ENCODE assay signal across 11 mouse cellular contexts in genomic region chr6:82775386-82775785, GRCm38 (mm10). TPM values are rescaled to one million over a fixed set of nuclear protein-coding genes. Genes with fewer than 3 reads are reported as not detected.
DNase-seq lines count a peak whose midpoint lies in the region; ATAC-seq and TF ChIP-seq lines count a peak whose summit lies in the region.
"Had no signal": no experiment of that assay in that cellular context is flagged by ENCODE, and none has a peak within 500 bp of the region (broad histone marks: within the 10 kb centered on the region; RNA-seq: fewer than 3 reads in every experiment).

No protein-coding gene starts in this region.

- peak overlapping the region; percentile 79; the same call in 1 of the 2 replicates for H3K9ac ChIP-seq in heart, embryonic 14.5 days (ENCODE audit: low read length)
- no peak overlapping the region for H3K9ac ChIP-seq in heart, embryonic 11.5 days (ENCODE audit: low read depth, low read length)

- DNase-seq in CD4-positive helper T cell, adult 2 months (ENCODE audit: low read depth, low spot score), result peak; percentile 73
- DNase-seq in embryo, embryonic 10 days (ENCODE audit: low spot score), result no peak
- DNase-seq in MN1 (ENCODE audit: low spot score), result no peak
- DNase-seq: cerebellum, adult 9-11 months; kidney, postnatal 14 days had no signal

- no peak overlapping the region for H3K4me2 ChIP-seq in heart, embryonic 14.5 days (ENCODE audit: low read length)
- no peak overlapping the region for H3K4me2 ChIP-seq in heart, embryonic 11.5 days
- H3K4me2 ChIP-seq in myocyte (ENCODE audit: low read depth), result no peak overlapping the region

- no peaks in the 10 kb centered on the region for H3K36me3 ChIP-seq in heart, embryonic 14.5 days (ENCODE audit: control insufficient read depth, insufficient read depth, low read length)
- H3K36me3 ChIP-seq in heart, embryonic 11.5 days (ENCODE audit: control insufficient read depth, insufficient read depth, low read length), result no peaks in the 10 kb centered on the region
- H3K36me3 ChIP-seq in E14TG2a.4 (ENCODE audit: insufficient read depth, low read length), result peaks cover 22% of the 10 kb centered on the region
- H3K36me3 ChIP-seq in myocyte (ENCODE audit: control insufficient read depth, insufficient read depth), result no peaks in the 10 kb centered on the region
- H3K36me3 ChIP-seq: lung, embryonic 15.5 days had no signal

- no peak for TF ChIP-seq CTCF in E14TG2a.4 (conservative IDR thresholded peaks at IDR 0.05; ENCODE audit: low read length)

- peaks cover 27% of the 10 kb centered on the region for H3K79me2 ChIP-seq in myocyte (ENCODE audit: control insufficient read depth, insufficient read depth)

- ATAC-seq in heart, embryonic 14.5 days (ENCODE audit: insufficient number of reproducible peaks, insufficient read depth, low FRiP score, low read depth), result no peak
- no peak for ATAC-seq in heart, embryonic 11.5 days (replicated peaks; ENCODE audit: insufficient number of reproducible peaks, low FRiP score, low TSS enrichment)
- ATAC-seq: intestine, postnatal 0 days had no signal

- no peak overlapping the region for H3K27ac ChIP-seq in heart, embryonic 14.5 days (replicated peaks in 1 of 2; ENCODE audit: control insufficient read depth in 1 of 2, insufficient read depth in 1 of 2, low read depth in 2 of 2, low read length in 2 of 2)
- no peak overlapping the region for H3K27ac ChIP-seq in heart, embryonic 11.5 days (ENCODE audit: low read depth, low read length)

- no peaks in the 10 kb centered on the region for H3K27me3 ChIP-seq in heart, embryonic 14.5 days (ENCODE audit: control insufficient read depth, insufficient read depth, low read length)
- H3K27me3 ChIP-seq in heart, embryonic 11.5 days (ENCODE audit: control insufficient read depth, insufficient read depth, low read length), result no peaks in the 10 kb centered on the region
- H3K27me3 ChIP-seq in E14TG2a.4 (ENCODE audit: insufficient read depth, low read length) (peaks cover 27% of the 10 kb centered on the region), myocyte (ENCODE audit: control insufficient read depth, insufficient read depth, insufficient read length) (no peaks in the 10 kb centered on the region)

- H3K4me1 ChIP-seq in heart, embryonic 14.5 days (ENCODE audit: control insufficient read depth in 2 of 2, insufficient read depth in 2 of 2, low read length in 2 of 2), result peaks cover 10 to 16% of the 10 kb centered on the region in 2 experiments
- H3K4me1 ChIP-seq in heart, embryonic 11.5 days (ENCODE audit: control insufficient read depth, insufficient read depth, low read length), result peaks cover 16% of the 10 kb centered on the region
- H3K4me1 ChIP-seq in E14TG2a.4 (replicated peaks; ENCODE audit: low read depth, low read length), result peaks cover 27% of the 10 kb centered on the region

- H3K9me3 ChIP-seq in heart, embryonic 14.5 days (ENCODE audit: control insufficient read depth, low read length), result no peaks in the 10 kb centered on the region
- no peaks in the 10 kb centered on the region for H3K9me3 ChIP-seq in heart, embryonic 11.5 days (replicated peaks; ENCODE audit: control insufficient read depth, low read length)
- no peaks in the 10 kb centered on the region for H3K9me3 ChIP-seq in E14TG2a.4 (ENCODE audit: low read length)
- H3K9me3 ChIP-seq: lung, embryonic 15.5 days had no signal

- TF ChIP-seq POLR2A in myocyte (IDR thresholded peaks at IDR 0.05; ENCODE audit: insufficient read length, low read depth), result no peak

- no peak overlapping the region for H3K4me3 ChIP-seq in heart, embryonic 14.5 days (ENCODE audit: control insufficient read depth in 1 of 2, insufficient read depth in 1 of 2, low read depth in 1 of 2, low read length in 2 of 2)
- H3K4me3 ChIP-seq in heart, embryonic 11.5 days (ENCODE audit: low read depth, low read length), result no peak overlapping the region
- H3K4me3 ChIP-seq in E14TG2a.4 (replicated peaks; ENCODE audit: low read length) (peak overlapping the region; percentile 99), myocyte (peak overlapping the region; percentile 99)

- WGBS in heart, embryonic 14.5 days, result 80% methylated on average over 6 of the region's 6 CpGs
- 78% methylated on average over 6 of the region's 6 CpGs for WGBS in heart, embryonic 11.5 days (ENCODE audit: insufficient replicate concordance)

- H3ac ChIP-seq in myocyte (ENCODE audit: control insufficient read depth, insufficient read length), result no peak overlapping the region

TF ChIP-seq in myocyte, 11 proteins besides CTCF, POLR2A, EP300 and RAD21:
- TF ChIP-seq MYOD1 (IDR thresholded peaks at IDR 0.05; ENCODE audit: control insufficient read depth in 1 of 3, insufficient read length in 2 of 3, low read depth in 2 of 3) (no peak), MAX (IDR thresholded peaks at IDR 0.05; ENCODE audit: low read depth) (no peak), REST (IDR thresholded peaks at IDR 0.05; ENCODE audit: insufficient read depth, insufficient read length) (no peak), CEBPB (IDR thresholded peaks at IDR 0.05; ENCODE audit: insufficient read depth, poor library complexity, severe bottlenecking) (no peak), TCF12 (IDR thresholded peaks at IDR 0.05; ENCODE audit: insufficient read depth, poor library complexity, severe bottlenecking) (no peak), MYOG (IDR thresholded peaks at IDR 0.05; ENCODE audit: control insufficient read depth in 1 of 3, insufficient read depth in 1 of 3, insufficient read length in 2 of 3, low read depth in 2 of 3) (no peak), TCF3 (IDR thresholded peaks at IDR 0.05; ENCODE audit: insufficient read length, low read depth) (no peak), USF1 (IDR thresholded peaks at IDR 0.05; ENCODE audit: low read depth) (no peak), SRF (IDR thresholded peaks at IDR 0.05; ENCODE audit: control insufficient read depth, insufficient read length, low read depth) (no peak), POLR2AphosphoS2 (IDR thresholded peaks at IDR 0.05; ENCODE audit: insufficient read length, low read depth) (no peak), E2F4 (IDR thresholded peaks at IDR 0.05; ENCODE audit: insufficient read depth) (no peak)

RNA-seq across cellular contexts. Expression of gene Hk2, which starts 1.1 kb away (rescaled TPM):
- 31.0 and 38.0 TPM in 2 replicates for polyA plus RNA-seq in heart, embryonic 14.5 days (2014; fragmentation: Nextera tagmentation; extraction: Ambion mirVana)
- polyA plus RNA-seq in heart, embryonic 11.5 days (2014; fragmentation: Nextera tagmentation; extraction: Ambion mirVana), result 44.3 and 49.5 TPM in 2 replicates
- polyA plus RNA-seq in myocyte (2012; fragmentation: generic; extraction: Trizol), result 81.2 TPM

Comparison
In these comparisons a context has a peak if more than half of its experiments do, and no peak if none do; other contexts are left out.
1. H3K4me3 ChIP-seq: peak in E14TG2a.4 (single experiment) and myocyte (single experiment); none in heart, embryonic 14.5 days (0 of 2) and heart, embryonic 11.5 days (single experiment).